Mouse (Mus musculus) neural tube, embryonic 12.5 days (tissue): ENCODE data around the gene Chgb. TPM values are rescaled to one million over a fixed set of nuclear protein-coding genes. Genes with fewer than 3 reads are reported as not detected.

Source experiments
- ATAC-seq: fragments of 200-750 bp; cut with Nextera tagmentation; 2 replicates; pipeline ENCODE4 v1.8.0; 2017; ENCODE audit warnings: low read depth, mild to moderate bottlenecking, moderate TSS enrichment, moderate library complexity; ENCODE audit not compliant: low FRiP score
- H3K27ac ChIP-seq: fragments of 300-500 bp; sonication (generic); 2 replicates; pipeline ENCODE4 v1.5.1; 2016
- H3K27me3 ChIP-seq: fragments of 300-500 bp; sonication (generic); replicated peaks from 2 replicates; pipeline ENCODE4 v1.6.1; 2016; ENCODE audit warnings: mild to moderate bottlenecking
- H3K36me3 ChIP-seq: fragments of 300-500 bp; sonication (generic); 2 replicates; pipeline ENCODE4 v1.6.1; 2016; ENCODE audit warnings: mild to moderate bottlenecking
- H3K4me1 ChIP-seq: fragments of 300-500 bp; sonication (generic); 2 replicates; pipeline ENCODE4 v1.6.1; 2016
- H3K4me2 ChIP-seq: fragments of 300-500 bp; sonication (generic); replicated peaks from 2 replicates; pipeline ENCODE4 v1.6.1; 2016; ENCODE audit warnings: mild to moderate bottlenecking
- H3K4me3 ChIP-seq: fragments of 300-500 bp; sonication (generic); 2 replicates; pipeline ENCODE4 v1.5.1; 2016
- H3K9ac ChIP-seq: fragments of 300-500 bp; sonication (generic); 2 replicates; pipeline ENCODE4 v1.6.1; 2016; ENCODE audit warnings: mild to moderate bottlenecking
- H3K9me3 ChIP-seq: fragments of 300-500 bp; sonication (generic); 2 replicates; pipeline ENCODE4 v1.6.1; 2016; ENCODE audit warnings: mild to moderate bottlenecking
- WGBS: fragments of 180-500 bp; shearing (Covaris S2); methylation state at CpG from one replicate; pipeline ENCODE4 v1.1.7; 2016; 5-methylcytosine and 5-hydroxymethylcytosine counted together
- polyA plus RNA-seq: library from polyadenylated mRNA; unstranded; fragments of >200 nt; fragmentation: Nextera tagmentation; extraction: Ambion mirVana; gene quantifications from 2 replicates; pipeline ENCODE4 v1.2.1, GENCODE M21; 2016

Gene Chgb
- 32.9 and 37.9 TPM in 2 replicates for polyA plus RNA-seq

- Histone ChIP-seq H3K9me3 (no peaks in the 10 kb centered on the region), H3K4me3 (peak within 1 kb of the TSS; percentile 45), H3K36me3 (no peaks in the 10 kb centered on the region), H3K9ac (peak within 1 kb of the TSS; percentile 74), H3K27me3 (no peaks in the 10 kb centered on the region), H3K4me2 (peak within 1 kb of the TSS; percentile 71), H3K27ac (peak within 1 kb of the TSS; percentile 84), H3K4me1 (peaks cover 6% of the 10 kb centered on the region; the same call in 1 of the 2 replicates)
- WGBS: 11% methylated on average over 4 of the region's 4 CpGs
- ATAC-seq: no peak
These were observed at the start of gene Chgb for GRCm38 (mm10) chr2:132780978-132781377. Gene Chgb, plus strand, starts transcription at chr2:132781278.

GRCm38 (mm10) chr2:132732940-132733339 is 48.1 kb upstream of the Chgb start:
- Histone ChIP-seq H3K27me3 (no peaks in the 10 kb centered on the region), H3K27ac (no peak overlapping the region), H3K4me3 (no peak overlapping the region), H3K4me2 (no peak overlapping the region), H3K9ac (no peak overlapping the region), H3K36me3 (no peaks in the 10 kb centered on the region), H3K9me3 (no peaks in the 10 kb centered on the region), H3K4me1 (no peaks in the 10 kb centered on the region)
- no peak for ATAC-seq
- WGBS: 93% methylated on average over 5 of the region's 5 CpGs

GRCm38 (mm10) chr2:132733603-132734573 is 47.2 kb upstream of the Chgb start:
- Histone ChIP-seq H3K9me3 (no peaks in the 10 kb centered on the region), H3K4me2 (no peak overlapping the region), H3K4me3 (no peak overlapping the region), H3K9ac (no peak overlapping the region), H3K27ac (no peak overlapping the region), H3K4me1 (no peaks in the 10 kb centered on the region), H3K36me3 (no peaks in the 10 kb centered on the region), H3K27me3 (no peaks in the 10 kb centered on the region)
- no peak for ATAC-seq
- 95% methylated on average over 10 of the region's 10 CpGs for WGBS

- Histone ChIP-seq H3K9ac (no peak overlapping the region), H3K4me2 (no peak overlapping the region), H3K27me3 (no peaks in the 10 kb centered on the region), H3K9me3 (no peaks in the 10 kb centered on the region), H3K4me3 (no peak overlapping the region), H3K27ac (no peak overlapping the region), H3K4me1 (no peaks in the 10 kb centered on the region), H3K36me3 (no peaks in the 10 kb centered on the region)
- no peak for ATAC-seq
- WGBS: 58% methylated on average over 2 of the region's 2 CpGs
These were observed 42.2 kb upstream of the Chgb start for GRCm38 (mm10) chr2:132738816-132739432.

- 0 out of 2 replicates have a peak, but pooled peaks have one; percentile 25 for ATAC-seq
- Histone ChIP-seq H3K4me1 (no peaks in the 10 kb centered on the region), H3K27me3 (no peaks in the 10 kb centered on the region), H3K9ac (no peak overlapping the region), H3K4me3 (no peak overlapping the region), H3K4me2 (no peak overlapping the region), H3K27ac (no peak overlapping the region), H3K36me3 (no peaks in the 10 kb centered on the region), H3K9me3 (no peaks in the 10 kb centered on the region)
- 64% methylated on average over 8 of the region's 8 CpGs for WGBS
These were observed 39.2 kb upstream of the Chgb start for GRCm38 (mm10) chr2:132741862-132742347.

- 96% methylated on average over 5 of the region's 5 CpGs for WGBS
- Histone ChIP-seq H3K36me3 (no peaks in the 10 kb centered on the region), H3K27me3 (no peaks in the 10 kb centered on the region), H3K9ac (no peak overlapping the region), H3K4me2 (no peak overlapping the region), H3K9me3 (no peaks in the 10 kb centered on the region), H3K27ac (no peak overlapping the region), H3K4me1 (no peaks in the 10 kb centered on the region), H3K4me3 (no peak overlapping the region)
- no peak for ATAC-seq
These were observed 36.2 kb upstream of the Chgb start for GRCm38 (mm10) chr2:132744866-132745265.

GRCm38 (mm10) chr2:132746108-132746507 is 35.0 kb upstream of the Chgb start:
- no peak for ATAC-seq
- no peaks in the 10 kb centered on the region for H3K4me1 ChIP-seq
- no peak overlapping the region for H3K9ac ChIP-seq
- no peaks in the 10 kb centered on the region for H3K9me3 ChIP-seq
- no peaks in the 10 kb centered on the region for H3K27me3 ChIP-seq
- H3K4me2 ChIP-seq: no peak overlapping the region
- H3K4me3 ChIP-seq: no peak overlapping the region
- 91% methylated on average over 3 of the region's 3 CpGs for WGBS
- H3K27ac ChIP-seq: no peak overlapping the region
- no peaks in the 10 kb centered on the region for H3K36me3 ChIP-seq

GRCm38 (mm10) chr2:132750726-132751125 is 30.4 kb upstream of the Chgb start:
- ATAC-seq: no peak
- H3K9ac ChIP-seq: no peak overlapping the region
- H3K9me3 ChIP-seq: no peaks in the 10 kb centered on the region
- no peaks in the 10 kb centered on the region for H3K27me3 ChIP-seq
- no peak overlapping the region for H3K4me2 ChIP-seq
- H3K36me3 ChIP-seq: no peaks in the 10 kb centered on the region
- H3K4me1 ChIP-seq: no peaks in the 10 kb centered on the region
- H3K4me3 ChIP-seq: no peak overlapping the region
- no peak overlapping the region for H3K27ac ChIP-seq

GRCm38 (mm10) chr2:132751141-132752066 is 29.7 kb upstream of the Chgb start:
- Histone ChIP-seq H3K4me2 (no peak overlapping the region), H3K9me3 (no peaks in the 10 kb centered on the region), H3K4me3 (no peak overlapping the region), H3K27me3 (no peaks in the 10 kb centered on the region), H3K4me1 (no peaks in the 10 kb centered on the region), H3K36me3 (no peaks in the 10 kb centered on the region), H3K27ac (no peak overlapping the region), H3K9ac (no peak overlapping the region)
- no peak for ATAC-seq
- WGBS: 80% methylated on average over 15 of the region's 15 CpGs

- H3K4me1 ChIP-seq: no peaks in the 10 kb centered on the region
- no peak for ATAC-seq
- H3K36me3 ChIP-seq: no peaks in the 10 kb centered on the region
- 91% methylated on average over 2 of the region's 2 CpGs for WGBS
- H3K9me3 ChIP-seq: no peaks in the 10 kb centered on the region
- no peak overlapping the region for H3K4me3 ChIP-seq
- H3K27me3 ChIP-seq: no peaks in the 10 kb centered on the region
- no peak overlapping the region for H3K4me2 ChIP-seq
- H3K27ac ChIP-seq: no peak overlapping the region
- no peak overlapping the region for H3K9ac ChIP-seq
These were observed 28.7 kb upstream of the Chgb start for GRCm38 (mm10) chr2:132752398-132752797.

- Histone ChIP-seq H3K9ac (no peak overlapping the region), H3K27me3 (no peaks in the 10 kb centered on the region), H3K27ac (no peak overlapping the region), H3K9me3 (no peaks in the 10 kb centered on the region), H3K4me1 (no peaks in the 10 kb centered on the region), H3K4me2 (no peak overlapping the region), H3K4me3 (no peak overlapping the region), H3K36me3 (no peaks in the 10 kb centered on the region)
- no peak for ATAC-seq
- 87% methylated on average over 3 of the region's 3 CpGs for WGBS
These were observed 27.9 kb upstream of the Chgb start for GRCm38 (mm10) chr2:132753137-132753536.

- no peak overlapping the region for H3K9ac ChIP-seq
- H3K9me3 ChIP-seq: no peaks in the 10 kb centered on the region
- ATAC-seq: no peak
- no peaks in the 10 kb centered on the region for H3K36me3 ChIP-seq
- no peaks in the 10 kb centered on the region for H3K4me1 ChIP-seq
- no peak overlapping the region for H3K27ac ChIP-seq
- no peaks in the 10 kb centered on the region for H3K27me3 ChIP-seq
- 79% methylated on average over 5 of the region's 5 CpGs for WGBS
- H3K4me3 ChIP-seq: no peak overlapping the region
- H3K4me2 ChIP-seq: no peak overlapping the region
These were observed 23.2 kb upstream of the Chgb start for GRCm38 (mm10) chr2:132757911-132758310.
